Mouse (Mus musculus) midbrain, postnatal 0 days (tissue): ENCODE measurements around the gene Polr1e. TPM values are rescaled to one million over a fixed set of nuclear protein-coding genes. Genes with fewer than 3 reads are reported as not detected.
"Not testable (repeated sequence)": the region's sequence is repeated elsewhere in the genome, so short reads cannot be mapped to it uniquely, and the experiment has no call there.

Source experiments
- ATAC-seq: fragments of 200-750 bp; cut with Nextera tagmentation; 2 replicates; pipeline ENCODE4 v1.8.0; 2017; ENCODE audit warnings: moderate number of reproducible peaks, mild to moderate bottlenecking, moderate TSS enrichment, moderate library complexity; ENCODE audit not compliant: low FRiP score
- DNase-seq: peaks from one replicate; pipeline ENCODE4 v3.0.0-alpha.2; 2015; ENCODE audit warnings: low spot score
- H3K27ac ChIP-seq: fragments of 300-500 bp; sonication (generic); 2 replicates; pipeline ENCODE4 v1.5.1; 2014; ENCODE audit warnings: low read depth, mild to moderate bottlenecking, low read length, mixed read lengths
- H3K27me3 ChIP-seq: fragments of 300-500 bp; sonication (generic); 2 replicates; pipeline ENCODE4 v1.6.1; 2014; ENCODE audit warnings: low read length, control low read depth, mixed read lengths; ENCODE audit not compliant: insufficient read depth
- H3K36me3 ChIP-seq: fragments of 300-500 bp; sonication (generic); 2 replicates; pipeline ENCODE4 v1.6.1; 2014; ENCODE audit warnings: low read length, control low read depth, mixed read lengths; ENCODE audit not compliant: insufficient read depth
- H3K4me1 ChIP-seq: fragments of 300-500 bp; sonication (generic); 2 replicates; pipeline ENCODE4 v1.6.1; 2014; ENCODE audit warnings: mild to moderate bottlenecking, control low read depth, antibody characterized with exemption, low read length, mixed read lengths; ENCODE audit not compliant: insufficient read depth
- H3K4me2 ChIP-seq: fragments of 300-500 bp; sonication (generic); 2 replicates; pipeline ENCODE4 v1.6.1; 2014; ENCODE audit warnings: low read depth, mild to moderate bottlenecking, low read length, mixed read lengths; ENCODE audit not compliant: poor library complexity, severe bottlenecking
- H3K4me3 ChIP-seq: fragments of 300-500 bp; sonication (generic); 2 replicates; pipeline ENCODE4 v1.5.1; 2014; ENCODE audit warnings: low read depth, mild to moderate bottlenecking, low read length, moderate library complexity
- H3K9ac ChIP-seq: fragments of 300-500 bp; sonication (generic); replicated peaks from 2 replicates; pipeline ENCODE4 v1.6.1; 2014; ENCODE audit warnings: mild to moderate bottlenecking, low read length, moderate library complexity, mixed read lengths; ENCODE audit not compliant: poor library complexity, severe bottlenecking
- H3K9me3 ChIP-seq: fragments of 300-500 bp; sonication (generic); 2 replicates; pipeline ENCODE4 v1.6.1; 2016; ENCODE audit warnings: low read length, control low read depth
- CTCF ChIP-seq: IDR thresholded peaks from 2 replicates; pipeline ENCODE4 v1.5.1; 2016; ENCODE audit warnings: antibody characterized with exemption, mild to moderate bottlenecking
- WGBS: fragments of 180-500 bp; shearing (Covaris S2); extraction: QIAGEN DNeasy Blood & Tissue Kit; methylation state at CpG from one replicate; pipeline ENCODE4 v1.1.7; 2014; 5-methylcytosine and 5-hydroxymethylcytosine counted together
- polyA plus RNA-seq: library from polyadenylated mRNA; unstranded; fragments of >200 nt; fragmentation: Nextera tagmentation; extraction: Ambion mirVana; gene quantifications from 2 replicates; pipeline ENCODE4 v1.2.1, GENCODE M21; 2015
- total RNA-seq: library from RNA; depleted of rRNA; stranded (reverse); fragments of >200 nt; gene quantifications from 2 replicates; pipeline ENCODE4 v1.2.3, GENCODE M21; 2014

The Polr1e gene
- total and polyA plus RNA-seq, 2 experiments from 2014 or later = 12.0 to 21.0 TPM

DNA sequence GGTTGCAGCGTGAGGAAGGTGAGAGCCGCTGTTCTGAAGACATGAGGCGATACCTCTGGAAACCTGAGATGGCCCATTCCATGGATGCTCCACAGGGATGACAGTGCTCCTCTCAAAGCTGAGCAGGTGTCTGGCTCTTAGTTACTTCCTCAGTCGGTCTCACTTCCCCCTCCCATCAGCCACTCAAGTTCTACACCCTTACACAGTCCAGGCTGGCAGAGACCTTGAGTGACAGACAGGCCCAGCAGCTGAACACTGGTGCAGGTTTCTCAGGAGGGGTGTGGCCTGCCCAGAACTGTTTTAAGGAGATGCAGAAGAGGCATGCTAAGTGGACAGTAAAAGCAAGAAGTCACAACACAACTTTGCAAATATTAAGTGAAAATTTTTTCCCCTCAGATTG, 49.4 kb downstream of the Polr1e start:
- WGBS = 91% methylated on average over 4 of the region's 4 CpGs
- no peak for TF ChIP-seq CTCF

DNA sequence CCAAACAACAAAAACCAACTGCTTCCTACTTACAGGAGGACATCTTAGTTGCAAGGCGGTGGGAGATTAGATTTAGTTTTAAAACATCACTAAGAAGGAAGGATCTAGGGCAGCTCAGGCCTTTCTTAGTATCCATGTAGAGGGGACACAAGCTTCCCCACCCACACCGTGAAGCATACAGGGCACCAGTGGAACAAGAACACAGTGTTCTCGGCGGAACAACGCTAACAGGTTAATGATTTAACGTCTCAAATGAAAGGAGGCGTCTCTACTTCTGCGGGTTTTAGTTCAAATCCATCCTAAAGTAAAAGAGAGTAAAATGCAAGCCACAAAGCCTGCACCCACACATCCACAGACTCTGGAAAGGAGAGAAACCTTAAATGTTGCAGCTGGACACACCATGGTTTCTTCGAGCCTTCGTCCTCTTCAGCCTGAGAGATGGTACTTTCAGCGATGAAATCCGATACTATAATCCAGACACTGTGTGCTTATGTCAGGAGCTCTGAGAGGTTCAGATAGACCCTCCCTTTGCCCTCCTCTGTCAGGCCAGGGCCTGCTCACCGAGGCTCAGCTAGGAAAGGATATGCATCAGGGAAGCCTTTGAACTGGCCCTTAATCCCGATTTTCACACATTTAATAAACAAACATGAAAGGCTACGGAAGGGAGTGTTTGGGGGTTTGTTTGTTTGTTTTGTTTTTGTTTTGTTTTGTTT, 54.0 kb downstream of the Polr1e start:
- no peak overlapping the region for H3K9ac ChIP-seq
- no peaks in the 10 kb centered on the region for H3K4me1 ChIP-seq
- no peak overlapping the region for H3K4me2 ChIP-seq
- H3K36me3 ChIP-seq = no peaks in the 10 kb centered on the region
- no peaks in the 10 kb centered on the region for H3K9me3 ChIP-seq
- no peak for TF ChIP-seq CTCF
- no peak overlapping the region for H3K27ac ChIP-seq
- DNase-seq (no peak), ATAC-seq (no peak)
- WGBS = 72% methylated on average over 15 of the region's 15 CpGs
- H3K4me3 ChIP-seq = no peak overlapping the region
- no peaks in the 10 kb centered on the region for H3K27me3 ChIP-seq

More for the DNA sequence above, 49.4 kb downstream of the Polr1e start:
- Histone ChIP-seq H3K27me3 (no peaks in the 10 kb centered on the region), H3K9ac (no peak overlapping the region), H3K4me2 (no peak overlapping the region), H3K36me3 (no peaks in the 10 kb centered on the region), H3K4me1 (no peaks in the 10 kb centered on the region), H3K9me3 (no peaks in the 10 kb centered on the region), H3K4me3 (no peak overlapping the region), H3K27ac (no peak overlapping the region)
- DNase-seq (no peak), ATAC-seq (no peak)

DNA sequence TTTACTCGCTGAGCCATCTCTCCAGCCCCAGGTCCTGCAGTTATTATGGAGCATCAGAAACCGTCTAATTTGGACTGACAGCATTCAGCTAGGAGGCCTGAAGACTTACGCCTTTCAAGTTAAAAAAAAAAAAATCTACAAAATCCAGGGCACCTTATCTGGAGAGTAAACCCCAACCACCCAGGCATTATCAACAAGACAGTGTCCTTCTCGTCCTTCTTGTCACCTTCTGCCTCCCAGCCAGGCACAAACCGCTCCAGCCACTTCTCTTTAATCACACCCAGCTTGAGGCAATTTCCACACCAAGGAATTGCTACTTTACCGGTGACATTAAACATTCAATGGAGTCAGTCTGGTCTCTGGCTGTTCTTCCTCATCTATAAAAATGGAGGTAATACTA, 55.2 kb downstream of the Polr1e start:
- Histone ChIP-seq H3K4me3 (no peak overlapping the region), H3K9me3 (no peaks in the 10 kb centered on the region), H3K36me3 (no peaks in the 10 kb centered on the region), H3K27ac (no peak overlapping the region), H3K4me1 (no peaks in the 10 kb centered on the region), H3K27me3 (no peaks in the 10 kb centered on the region), H3K4me2 (no peak overlapping the region), H3K9ac (no peak overlapping the region)
- no peak for TF ChIP-seq CTCF
- ATAC-seq (no peak), DNase-seq (no peak)
- 76% methylated on average over 6 of the region's 6 CpGs for WGBS

DNA sequence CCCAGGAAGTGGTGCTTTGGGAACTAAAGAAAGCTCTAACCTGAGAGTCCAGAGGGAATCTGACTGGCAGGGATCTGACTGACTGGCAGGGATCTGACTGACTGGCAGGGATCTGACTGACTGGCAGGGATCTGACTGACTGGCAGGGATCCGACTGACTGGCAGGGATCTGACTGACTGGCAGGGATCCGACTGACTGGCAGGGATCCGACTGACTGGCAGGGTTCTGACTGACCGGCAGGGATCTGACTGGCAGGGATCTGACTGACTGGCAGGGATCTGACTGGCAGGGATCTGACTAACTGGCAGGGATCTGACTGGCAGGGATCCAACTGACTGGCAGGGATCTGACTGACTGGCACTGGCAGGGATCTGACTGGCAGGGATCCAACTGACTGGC, 62.7 kb downstream of the Polr1e start:
- H3K27ac ChIP-seq, H3K4me2 ChIP-seq, H3K4me3 ChIP-seq, ATAC-seq, H3K9me3 ChIP-seq, H3K9ac ChIP-seq, DNase-seq, H3K4me1 ChIP-seq, H3K36me3 ChIP-seq, H3K27me3 ChIP-seq: not testable (repeated sequence)
- WGBS = 85% methylated on average over 4 of the region's 4 CpGs

DNA sequence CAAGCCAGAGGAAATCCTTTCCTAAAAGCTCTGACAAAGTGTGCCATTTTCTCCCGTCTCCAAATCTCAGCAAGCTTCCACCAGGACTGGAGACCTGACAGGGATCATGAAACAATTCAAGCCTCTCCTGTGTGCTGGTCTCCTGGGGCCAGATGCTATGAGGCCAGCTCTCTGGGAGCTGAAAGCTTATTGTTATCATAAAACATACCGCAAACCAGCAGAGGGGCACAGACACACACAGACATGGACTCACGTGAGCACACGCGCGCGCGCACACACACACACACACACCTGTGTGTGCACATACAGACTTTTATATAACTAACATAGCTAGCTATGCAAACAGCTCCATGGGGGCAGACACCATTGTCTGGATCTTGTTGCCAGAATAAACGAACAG, 64.6 kb downstream of the Polr1e start:
- Histone ChIP-seq H3K27me3 (no peaks in the 10 kb centered on the region), H3K9ac (peak overlapping the region; percentile 96), H3K4me1 (0 out of 2 replicates have a peak, but pooled peaks cover 3% of the 10 kb centered on the region), H3K9me3 (no peaks in the 10 kb centered on the region), H3K36me3 (no peaks in the 10 kb centered on the region), H3K27ac (peak overlapping the region; percentile 81), H3K4me2 (peak overlapping the region; percentile 67), H3K4me3 (peak overlapping the region; percentile 94)
- TF ChIP-seq CTCF = peak; percentile 21; the same call in 1 of the 2 replicates
- WGBS = 55% methylated on average over 9 of the region's 9 CpGs
- ATAC-seq (no peak), DNase-seq (peak; percentile 51)

DNA sequence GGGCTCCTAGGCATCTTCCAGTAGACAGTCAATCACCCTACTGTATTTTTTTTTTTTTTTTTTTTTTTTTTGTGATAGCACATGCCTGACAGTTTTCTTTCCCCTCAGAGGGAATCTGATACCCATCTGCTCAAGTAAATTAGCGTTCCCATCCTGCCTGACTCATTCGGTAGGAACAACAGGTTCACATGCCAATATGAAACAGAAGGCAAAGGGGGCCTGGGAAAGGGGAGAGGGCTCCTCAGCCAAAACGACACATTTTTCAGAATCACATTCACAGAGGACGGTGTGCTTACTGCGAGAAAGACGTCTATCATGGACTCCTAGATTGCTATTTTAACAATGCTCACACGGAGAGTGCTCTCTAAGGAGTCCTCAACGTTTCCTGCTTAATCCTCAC, 65.1 kb downstream of the Polr1e start:
- ATAC-seq (no peak), DNase-seq (peak; percentile 52)
- Histone ChIP-seq H3K36me3 (no peaks in the 10 kb centered on the region), H3K4me1 (0 out of 2 replicates have a peak, but pooled peaks cover 3% of the 10 kb centered on the region), H3K4me2 (peak overlapping the region; percentile 67), H3K9me3 (no peaks in the 10 kb centered on the region), H3K4me3 (peak overlapping the region; percentile 94), H3K9ac (peak overlapping the region; percentile 96), H3K27ac (peak overlapping the region; percentile 89; the same call in 1 of the 2 replicates), H3K27me3 (no peaks in the 10 kb centered on the region)
- no peak for TF ChIP-seq CTCF
- WGBS = under 1% methylated on average over 8 of the region's 8 CpGs
